Mouse (Mus musculus): ENCODE results near the gene Cdk14.

GRCm38 (mm10) chr5:5254391-5254790 lies 165.7 kb downstream of the Cdk14 start:
- no peak for TF ChIP-seq CTCF (IDR thresholded peaks at IDR 0.05; ENCODE audit: low read depth)
- no peak for TF ChIP-seq EP300 (IDR thresholded peaks at IDR 0.05; ENCODE audit: low read depth)
